ENCODE assay signal across 16 mouse cellular contexts in the genomic region with DNA sequence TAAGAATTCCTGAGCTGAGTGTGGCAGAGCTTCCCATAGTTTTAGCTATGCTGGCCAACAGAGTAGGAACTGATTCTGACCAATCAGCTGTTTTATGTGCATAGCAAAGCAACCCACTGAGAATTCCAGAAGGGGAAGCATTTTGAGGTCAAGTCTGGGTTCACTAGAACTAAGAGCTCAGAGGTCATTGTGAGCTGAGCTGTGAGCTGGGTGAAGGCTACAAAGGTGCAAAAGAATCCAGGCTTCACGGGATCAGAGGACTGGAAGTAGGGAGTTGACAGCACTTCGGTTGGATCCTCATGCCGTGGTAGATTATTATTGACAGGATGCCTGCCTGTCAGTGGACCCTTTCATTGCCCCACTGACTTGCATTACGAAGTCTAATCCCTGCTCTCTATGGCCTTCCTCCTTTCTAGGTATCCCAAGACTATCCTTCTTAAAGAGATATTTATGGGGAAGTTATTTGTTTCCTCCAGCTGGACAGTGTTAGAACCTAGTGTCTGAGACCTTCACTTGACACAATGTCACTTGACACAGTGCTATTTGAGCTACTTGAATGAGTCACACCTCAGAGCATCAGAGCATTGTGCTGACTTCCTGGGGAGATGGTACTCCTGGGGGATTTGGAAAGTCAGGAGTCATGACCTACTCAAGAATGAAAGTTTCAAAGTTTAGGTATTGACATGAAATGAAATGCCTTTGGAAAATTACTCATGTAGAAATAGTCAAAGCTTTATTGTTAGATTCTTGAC.
A peak's percentile ranks its signal among the peaks of the same experiment; 100 is the strongest.
DNase-seq lines count a peak whose midpoint lies in the region; ATAC-seq and TF ChIP-seq lines count a peak whose summit lies in the region.
"Had no signal": no experiment of that assay in that cellular context is flagged by ENCODE, and none has a peak within 500 bp of the region (broad histone marks: within the 10 kb centered on the region; RNA-seq: fewer than 3 reads in every experiment).

No protein-coding gene starts in this region.

- TF ChIP-seq CTCF in bone marrow macrophage, adult 2 months (IDR thresholded peaks at IDR 0.05; ENCODE audit: low read depth, low read length), result no peak
- no peak for TF ChIP-seq CTCF in heart, postnatal 0 days (IDR thresholded peaks at IDR 0.05; ENCODE audit: low read depth)

- H3K4me1 ChIP-seq in heart, embryonic 15.5 days (replicated peaks), result peaks cover 42% of the 10 kb centered on the region
- H3K4me1 ChIP-seq in bone marrow macrophage, adult 2 months (ENCODE audit: control insufficient read depth, insufficient read depth, low read length), result peaks cover 14% of the 10 kb centered on the region
- peaks cover 45% of the 10 kb centered on the region for H3K4me1 ChIP-seq in heart, postnatal 0 days (ENCODE audit: control insufficient read depth, insufficient read depth)
- H3K4me1 ChIP-seq: hindbrain, embryonic 13.5 days; limb, embryonic 15.5 days had no signal

- 19% methylated on average over 4 of the region's 4 CpGs for WGBS in heart, embryonic 15.5 days
- WGBS in heart, postnatal 0 days, result 22% methylated on average over 4 of the region's 4 CpGs

- no peaks in the 10 kb centered on the region for H3K36me3 ChIP-seq in heart, embryonic 15.5 days
- H3K36me3 ChIP-seq in heart, postnatal 0 days (replicated peaks; ENCODE audit: control insufficient read depth, insufficient read depth, low read length), result no peaks in the 10 kb centered on the region
- H3K36me3 ChIP-seq: embryonic facial prominence, embryonic 10.5 days; hindbrain, embryonic 13.5 days; limb, embryonic 15.5 days had no signal

- no peak overlapping the region for H3K9ac ChIP-seq in heart, embryonic 15.5 days
- H3K9ac ChIP-seq in heart, postnatal 0 days (replicated peaks; ENCODE audit: low read depth, low read length), result no peak overlapping the region
- H3K9ac ChIP-seq: forebrain, postnatal 0 days; hindbrain, embryonic 13.5 days; limb, embryonic 15.5 days had no signal

- TF ChIP-seq POLR2A in bone marrow macrophage, adult 2 months (IDR thresholded peaks at IDR 0.05; ENCODE audit: borderline replicate concordance, low read depth, low read length), result no peak

- no peak for DNase-seq in heart, adult 11 months
- peak; percentile 27 for DNase-seq in heart, postnatal 0 days (ENCODE audit: low spot score)
- DNase-seq in kidney, postnatal 10 days, result peak; percentile 42
- DNase-seq in layer of hippocampus, adult 9-11 months, result no peak
- DNase-seq in adrenal gland, adult 18-20 months (ENCODE audit: low spot score in 2 of 2), result no peak
- DNase-seq in layer of hippocampus, adult 11-12 months (ENCODE audit: low spot score), result no peak
- DNase-seq: cerebellum, adult 18-20 months; forebrain, postnatal 0 days; midbrain, embryonic 14.5 days; thymus, postnatal 25 days had no signal

- no peaks in the 10 kb centered on the region for H3K27me3 ChIP-seq in heart, embryonic 15.5 days
- no peaks in the 10 kb centered on the region for H3K27me3 ChIP-seq in heart, postnatal 0 days (ENCODE audit: control insufficient read depth, insufficient read depth, low read length)
- H3K27me3 ChIP-seq: hindbrain, embryonic 13.5 days; limb, embryonic 15.5 days had no signal

- ATAC-seq in heart, embryonic 15.5 days (replicated peaks; ENCODE audit: insufficient number of reproducible peaks, insufficient read depth, low FRiP score, low read depth), result 0 out of 2 replicates have a peak, but pooled peaks have one; percentile 47
- ATAC-seq in heart, postnatal 0 days (ENCODE audit: insufficient read depth, low read depth), result peak; percentile 56; the same call in 1 of the 2 replicates
- ATAC-seq: forebrain, postnatal 0 days; intestine, postnatal 0 days had no signal

- no peak for TF ChIP-seq EP300 in heart, postnatal 0 days (IDR thresholded peaks at IDR 0.05; ENCODE audit: low read depth)

- peak overlapping the region; percentile 17 for H3K27ac ChIP-seq in heart, embryonic 15.5 days
- peak overlapping the region; percentile 57; the same call in 1 of the 2 replicates for H3K27ac ChIP-seq in bone marrow macrophage, adult 2 months (ENCODE audit: insufficient read depth, low read depth, low read length)
- peak overlapping the region; percentile 70 for H3K27ac ChIP-seq in heart, postnatal 0 days (ENCODE audit: low read depth)
- H3K27ac ChIP-seq: embryonic facial prominence, embryonic 10.5 days; hindbrain, embryonic 13.5 days; limb, embryonic 15.5 days had no signal

- no peak overlapping the region for H3K4me2 ChIP-seq in heart, embryonic 15.5 days
- H3K4me2 ChIP-seq in heart, postnatal 0 days (ENCODE audit: low read depth, low read length), result no peak overlapping the region
- H3K4me2 ChIP-seq: hindbrain, embryonic 13.5 days; limb, embryonic 15.5 days had no signal

- H3K9me3 ChIP-seq in heart, embryonic 15.5 days (replicated peaks), result no peaks in the 10 kb centered on the region
- no peaks in the 10 kb centered on the region for H3K9me3 ChIP-seq in heart, postnatal 0 days (replicated peaks; ENCODE audit: control insufficient read depth, low read length)
- H3K9me3 ChIP-seq: embryonic facial prominence, embryonic 10.5 days; hindbrain, embryonic 13.5 days; limb, embryonic 15.5 days had no signal

- no peak overlapping the region for H3K4me3 ChIP-seq in heart, embryonic 15.5 days
- H3K4me3 ChIP-seq in bone marrow macrophage, adult 2 months (ENCODE audit: insufficient read depth, low read length), result no peak overlapping the region
- H3K4me3 ChIP-seq in heart, postnatal 0 days (ENCODE audit: low read depth, low read length), result no peak overlapping the region
- H3K4me3 ChIP-seq: embryonic facial prominence, embryonic 10.5 days; hindbrain, embryonic 13.5 days; limb, embryonic 15.5 days had no signal

Comparison
In these comparisons a context has a peak if more than half of its experiments do, and no peak if none do; other contexts are left out.
1. DNase-seq: peak in heart, postnatal 0 days (single experiment) and kidney, postnatal 10 days (single experiment); none in heart, adult 11 months (single experiment), layer of hippocampus, adult 9-11 months (single experiment), adrenal gland, adult 18-20 months (0 of 2) and layer of hippocampus, adult 11-12 months (single experiment).
2. H3K27ac ChIP-seq: peak in every context shown above with its lines; median percentile 70 in heart, postnatal 0 days; 57 in bone marrow macrophage, adult 2 months; 17 in heart, embryonic 15.5 days.